Mouse (Mus musculus) activated CD4-positive, CD25-positive, alpha-beta regulatory T cell, adult 4 months (primary cell): Measurements from ENCODE around the gene Sdhc. TPM values are rescaled to one million over a fixed set of nuclear protein-coding genes. Genes with fewer than 3 reads are reported as not detected.
"Not testable (repeated sequence)": the region's sequence is repeated elsewhere in the genome, so short reads cannot be mapped to it uniquely, and the experiment has no call there.

Experiments
- ATAC-seq: one replicate; pipeline ENCODE4 v1.8.0; 2017
- polyA plus RNA-seq, 2 experiments: library from polyadenylated mRNA; unstranded; fragments of 100-300 nt; shearing (Covaris generic); gene quantifications; one replicate each; pipeline ENCODE4 v1.2.1; 2017

Gene Sdhc
- polyA plus RNA-seq, 2 experiments from 2014 or later = 102 to 131 TPM

DNA sequence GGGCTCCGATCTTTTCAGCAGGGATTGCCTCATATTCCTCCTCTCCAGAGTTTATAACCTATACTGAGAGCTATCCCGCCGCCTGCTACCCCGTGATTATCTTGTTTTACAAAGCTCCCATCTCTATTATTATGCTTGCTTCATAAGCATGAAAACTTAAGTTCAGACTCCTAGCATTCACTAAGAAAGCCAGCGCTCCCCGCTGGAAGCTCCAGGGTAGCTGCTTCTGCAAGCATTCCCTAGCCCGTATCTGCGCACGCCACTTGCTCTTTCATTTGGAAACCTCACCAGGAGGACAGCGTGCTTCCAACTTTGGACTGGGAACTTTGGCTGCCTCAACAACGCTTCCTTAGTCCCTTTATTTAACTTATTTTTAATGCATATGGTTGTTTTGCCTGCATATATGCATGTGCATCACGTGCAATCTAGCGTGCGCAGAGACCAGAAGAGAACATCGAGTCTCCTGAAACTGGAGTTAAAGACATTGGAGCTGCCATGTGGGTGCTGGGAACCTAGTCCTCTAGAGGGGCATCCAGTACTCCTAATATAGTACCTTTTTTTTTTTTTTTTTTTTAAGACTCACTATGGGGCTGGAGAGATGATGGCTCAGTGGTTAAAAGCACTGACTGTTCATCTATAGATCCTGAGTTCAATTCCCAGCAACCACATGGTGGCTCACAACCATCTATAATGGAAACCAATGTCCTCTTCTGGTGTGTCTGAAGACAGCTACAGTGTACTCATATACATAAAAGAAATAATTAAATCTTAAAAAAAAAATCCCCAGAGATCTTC, 38.4 kb downstream of the Sdhc start:
- no peak for ATAC-seq

GRCm38 (mm10) chr1:171111020-171111780, 39.2 kb downstream of the Sdhc start:
- ATAC-seq = peak; percentile 72

DNA sequence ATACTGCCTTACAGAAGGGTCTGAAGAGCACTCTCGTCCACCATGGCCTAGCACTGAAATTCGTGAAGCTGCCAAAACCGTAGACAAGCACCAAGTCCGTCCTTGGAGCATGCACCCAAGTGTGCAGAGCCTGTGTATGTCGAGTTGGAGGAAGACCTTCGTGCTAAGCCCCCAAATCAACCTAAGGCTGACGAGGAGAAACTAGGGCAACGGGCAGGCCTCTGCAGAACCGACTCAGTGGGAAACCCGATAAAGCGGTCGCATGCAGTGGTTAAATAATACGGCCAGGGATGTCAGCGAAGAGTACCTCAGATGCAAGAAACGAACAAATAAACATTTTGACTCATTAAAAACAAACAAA, 39.8 kb downstream of the Sdhc start:
- no peak for ATAC-seq

- ATAC-seq = no peak
These were observed 40.8 kb downstream of the Sdhc start for GRCm38 (mm10) chr1:171109620-171110019.

DNA sequence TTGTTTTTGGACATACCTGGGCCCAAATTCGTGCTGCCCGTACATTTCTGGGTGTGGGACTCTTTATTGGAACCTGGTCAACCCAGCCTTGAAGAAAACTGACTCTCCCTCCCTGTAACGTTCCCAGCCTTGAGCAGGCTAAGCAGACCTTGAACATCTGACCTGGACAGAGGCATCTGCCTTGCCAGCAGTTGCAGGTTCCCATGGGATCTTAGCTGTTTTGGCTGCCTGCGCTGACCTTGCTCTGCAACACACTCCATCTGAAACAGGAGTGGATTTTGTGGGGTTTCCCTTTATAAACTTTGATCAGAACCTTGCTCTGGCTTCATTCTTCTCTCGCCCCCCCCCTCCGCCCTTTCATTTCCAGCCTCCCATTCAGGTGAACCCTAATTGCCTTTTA, 45.2 kb downstream of the Sdhc start:
- no peak for ATAC-seq

GRCm38 (mm10) chr1:171103179-171103840, 47.1 kb downstream of the Sdhc start:
- ATAC-seq = peak; percentile 20

DNA sequence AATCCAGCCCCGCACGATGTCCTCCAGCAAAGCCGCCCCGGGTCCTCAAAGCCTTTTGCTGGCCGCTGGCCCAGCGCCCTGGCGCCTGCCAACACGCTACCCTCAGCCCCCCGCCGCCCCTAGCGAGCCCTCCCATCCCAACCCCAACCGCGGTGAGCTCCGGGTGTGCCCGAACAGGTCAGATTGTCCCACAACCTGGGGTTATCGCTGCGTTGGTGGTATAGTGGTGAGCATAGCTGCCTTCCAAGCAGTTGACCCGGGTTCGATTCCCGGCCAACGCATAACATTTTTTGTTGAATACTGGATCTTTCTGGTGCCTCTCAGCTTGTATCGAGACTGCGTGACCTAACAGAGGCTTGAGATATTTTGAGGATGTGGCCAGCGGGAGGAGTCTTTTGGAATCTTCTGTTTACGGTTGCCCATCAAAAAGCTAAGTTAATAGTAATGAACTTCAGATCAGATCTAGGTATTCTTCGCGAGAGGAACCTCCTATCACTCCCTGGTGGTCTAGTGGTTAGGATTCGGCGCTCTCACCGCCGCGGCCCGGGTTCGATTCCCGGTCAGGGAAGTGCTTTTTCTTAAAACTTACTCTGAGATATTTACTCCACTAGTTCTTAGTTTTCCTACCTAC, 47.7 kb downstream of the Sdhc start:
- ATAC-seq = peak; percentile 55

DNA sequence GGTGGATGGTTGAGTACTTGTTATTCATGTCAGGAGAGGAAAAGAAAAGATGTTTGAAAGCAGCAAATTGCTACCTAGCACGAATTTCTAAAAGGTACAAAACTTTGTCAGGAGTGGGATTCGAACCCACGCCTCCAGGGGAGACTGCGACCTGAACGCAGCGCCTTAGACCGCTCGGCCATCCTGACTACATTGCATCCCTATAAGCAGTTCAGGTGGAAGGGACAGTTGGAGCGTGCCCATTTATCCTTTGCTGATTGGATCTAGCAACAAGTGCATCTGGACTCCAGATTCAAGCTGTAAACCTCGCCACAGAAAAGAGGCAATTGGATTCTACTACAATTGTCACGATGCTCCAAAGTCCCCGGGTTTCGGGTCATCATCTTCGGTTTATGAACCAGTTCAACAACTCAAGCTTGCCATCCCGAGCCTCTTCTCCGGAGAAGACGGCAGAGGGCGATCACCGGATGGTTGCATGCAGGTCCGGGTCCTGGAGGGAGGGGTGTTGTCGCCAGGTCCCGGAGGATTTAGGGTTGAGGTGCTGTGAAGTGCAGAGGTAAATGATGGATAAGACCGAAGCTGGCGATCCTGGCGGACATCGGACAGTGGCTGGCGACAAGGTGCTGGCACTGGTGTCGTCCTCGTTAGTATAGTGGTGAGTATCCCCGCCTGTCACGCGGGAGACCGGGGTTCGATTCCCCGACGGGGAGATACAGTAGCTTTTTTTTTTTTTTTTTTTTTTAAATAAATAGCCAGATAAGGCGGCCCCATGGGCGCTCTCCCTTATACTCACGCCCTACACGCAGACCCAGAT, 48.5 kb downstream of the Sdhc start:
- ATAC-seq = peak; percentile 76

DNA sequence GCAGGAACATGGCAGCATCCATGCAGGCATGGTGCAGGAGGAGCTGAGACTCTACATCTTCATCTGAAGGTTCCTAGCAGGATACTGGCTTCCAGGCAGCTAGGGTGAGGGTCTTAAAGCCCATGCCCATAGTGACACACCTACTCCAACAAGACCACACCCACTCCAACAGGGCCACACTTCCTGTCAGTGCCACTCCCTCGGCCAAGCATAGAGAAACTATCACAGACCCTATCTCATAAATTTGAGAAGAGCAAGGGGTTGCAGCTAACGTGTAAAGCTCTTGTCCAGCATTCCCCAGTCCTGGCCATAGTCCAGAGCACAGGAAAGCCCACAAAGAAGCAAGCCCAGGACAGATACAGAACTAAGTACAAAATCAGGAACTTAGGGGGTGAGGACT, 49.4 kb downstream of the Sdhc start:
- ATAC-seq = no peak

GRCm38 (mm10) chr1:171097612-171098011, 52.8 kb downstream of the Sdhc start:
- no peak for ATAC-seq

GRCm38 (mm10) chr1:171097136-171097535, 53.3 kb downstream of the Sdhc start:
- ATAC-seq = no peak

DNA sequence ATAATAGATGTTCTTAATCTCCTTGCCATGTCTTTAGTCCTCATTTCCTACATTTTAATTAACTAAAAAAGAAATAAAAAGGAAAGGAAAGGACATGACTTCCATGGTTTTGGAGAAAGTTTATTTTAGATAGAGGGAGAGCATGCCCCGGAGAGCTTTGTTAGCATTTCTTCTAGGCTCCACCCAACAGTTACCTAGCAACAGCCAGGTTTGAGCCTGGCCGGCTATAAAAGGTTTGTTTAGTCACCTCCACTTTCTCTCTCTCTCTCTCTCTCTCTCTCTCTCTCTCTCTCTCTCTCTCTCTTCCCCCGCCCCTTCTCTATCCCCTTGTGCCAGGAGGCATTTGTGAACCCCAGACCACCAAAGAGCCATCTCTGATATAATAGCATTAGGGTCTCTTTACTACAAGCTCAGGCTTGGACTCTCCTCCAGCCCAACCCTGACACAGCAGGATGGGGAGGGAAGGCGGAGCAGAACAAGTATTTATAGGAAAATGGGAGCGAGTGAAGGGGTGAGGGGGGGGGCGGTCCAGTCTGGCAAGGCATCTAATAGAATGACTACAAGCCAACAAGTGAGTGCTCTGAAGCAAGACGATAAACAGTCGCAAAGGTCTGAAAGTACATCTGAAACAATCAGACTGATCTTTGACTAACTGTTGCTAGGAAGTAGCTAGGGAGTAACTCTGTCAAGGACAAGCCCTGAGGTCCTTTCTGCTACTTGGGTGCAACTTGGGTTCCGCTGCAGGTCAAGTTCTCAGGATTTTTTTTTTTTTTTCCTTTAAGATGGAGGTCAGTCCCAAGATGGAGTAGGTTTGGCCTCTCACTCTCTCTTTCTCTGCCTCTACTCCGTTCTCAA, 54.1 kb downstream of the Sdhc start:
- no peak for ATAC-seq

DNA sequence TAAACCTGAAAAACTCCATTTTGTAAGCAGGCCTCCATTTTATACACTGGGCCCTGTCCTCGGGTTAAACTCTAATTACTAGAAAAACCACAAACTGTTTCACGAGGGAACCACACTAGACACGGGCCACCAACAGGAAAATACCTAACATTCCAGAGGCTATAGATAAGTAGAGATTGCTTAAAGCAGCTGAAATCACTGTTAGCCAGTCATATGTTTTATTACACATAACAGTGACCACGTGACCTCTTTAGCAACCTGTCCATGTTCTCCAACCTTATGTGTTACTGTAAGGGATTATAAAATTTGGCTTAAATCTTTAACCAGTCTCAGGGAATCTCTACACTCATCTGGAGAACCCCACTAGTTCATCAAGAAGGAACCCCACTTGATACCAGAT, 56.0 kb downstream of the Sdhc start:
- no peak for ATAC-seq

DNA sequence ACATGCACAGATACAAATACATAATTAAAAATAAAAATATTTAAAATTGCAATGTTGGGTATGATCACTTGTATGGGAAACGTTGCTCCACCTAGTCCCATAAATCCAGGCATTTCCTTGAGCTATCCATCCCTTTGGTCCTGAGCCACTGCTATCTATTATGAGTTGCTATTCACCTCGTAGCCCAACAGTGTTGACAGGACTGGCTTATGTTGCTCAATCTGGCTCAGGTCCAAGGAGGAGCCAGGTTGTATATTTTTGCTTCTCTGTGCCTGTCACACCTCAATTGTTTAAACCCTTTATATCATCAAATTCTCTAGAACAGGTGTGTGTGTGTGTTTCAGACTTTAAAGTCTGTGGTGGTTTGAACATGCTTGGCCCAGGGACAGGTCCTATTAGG, 59.6 kb downstream of the Sdhc start:
- no peak for ATAC-seq

DNA sequence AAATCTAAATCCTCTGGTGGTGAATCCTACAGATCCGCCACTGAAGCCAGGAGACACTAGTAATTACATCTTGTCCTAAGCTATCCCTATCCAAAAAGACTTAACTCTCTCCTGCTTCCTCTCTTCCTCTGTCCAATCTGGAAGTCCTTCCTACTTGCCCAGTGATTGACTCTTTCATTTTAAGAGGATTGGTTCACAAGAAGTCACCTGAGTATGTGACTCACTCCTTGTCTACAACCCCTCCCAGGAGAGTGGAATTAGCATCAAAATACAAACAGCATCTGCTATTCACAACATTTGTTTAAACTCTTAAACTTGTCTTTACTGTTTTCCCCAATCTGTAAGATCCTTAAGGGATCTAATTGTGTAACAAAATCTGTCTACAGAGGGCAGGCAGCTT, 60.5 kb downstream of the Sdhc start:
- ATAC-seq = no peak

DNA sequence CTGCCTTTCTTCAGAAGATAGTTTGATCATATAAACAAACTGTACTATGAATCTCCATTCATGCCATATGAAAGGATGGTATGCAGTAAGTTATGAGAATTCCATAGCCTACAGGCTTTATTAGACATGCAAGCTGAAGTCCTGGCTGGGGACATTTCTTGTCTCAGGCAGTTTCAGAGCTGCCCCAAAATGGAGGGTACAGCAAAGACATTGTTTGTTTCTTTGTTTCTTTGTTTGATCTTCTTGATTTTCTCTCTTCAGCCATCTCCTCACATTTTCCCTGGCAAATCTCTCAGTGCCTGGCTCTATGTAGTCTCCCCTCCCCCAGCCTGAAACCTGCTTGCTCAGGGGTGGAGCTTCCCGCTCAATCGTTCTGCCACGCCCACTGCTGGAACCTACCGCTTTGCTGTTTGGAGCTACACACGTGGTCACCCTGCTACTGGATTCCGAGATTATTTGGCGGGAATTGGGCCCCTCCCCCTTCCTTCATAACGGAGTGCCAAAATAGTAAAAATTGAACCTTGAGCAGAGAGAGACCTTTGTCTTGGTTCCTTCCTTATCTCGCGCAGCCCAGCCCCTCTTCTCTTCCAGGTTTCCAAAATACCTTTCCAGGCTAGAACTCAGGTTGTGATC, 62.0 kb downstream of the Sdhc start:
- not testable (repeated sequence) for ATAC-seq

- no peak for ATAC-seq
These were observed 64.7 kb downstream of the Sdhc start for GRCm38 (mm10) chr1:171085718-171086117.

DNA sequence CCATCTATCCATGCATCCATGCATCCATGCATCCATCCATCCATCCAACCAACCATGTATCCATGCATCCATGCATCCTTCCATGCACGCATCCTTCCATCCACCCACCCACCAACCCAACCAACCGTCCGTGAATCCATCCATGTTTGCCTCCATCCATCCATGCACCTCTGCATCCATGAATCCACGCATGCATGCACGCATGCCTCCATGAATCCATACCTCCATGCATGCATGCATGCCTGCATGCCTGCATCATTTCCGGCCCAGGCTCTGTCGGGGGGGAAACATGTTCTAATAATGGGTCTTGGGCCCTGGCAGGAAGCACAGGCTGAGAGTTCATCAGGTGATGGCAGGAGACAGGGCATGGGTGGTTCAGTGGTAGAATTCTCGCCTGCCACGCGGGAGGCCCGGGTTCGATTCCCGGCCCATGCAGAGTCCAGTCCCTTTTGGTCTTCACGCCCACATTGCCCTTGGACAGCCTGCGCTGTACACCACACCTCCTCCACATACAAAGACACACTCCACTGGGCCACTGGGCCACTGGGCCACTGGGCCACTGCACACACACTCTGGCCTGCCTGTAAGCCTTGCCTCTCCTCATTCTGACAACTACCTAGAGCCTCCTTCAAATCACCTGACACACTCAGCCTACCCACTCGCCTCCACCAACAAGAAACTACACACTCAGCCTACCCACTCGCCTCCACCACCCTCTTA, 68.7 kb downstream of the Sdhc start:
- peak; percentile 8 for ATAC-seq

GRCm38 (mm10) chr1:171079825-171080224, 70.6 kb downstream of the Sdhc start:
- ATAC-seq = not testable (repeated sequence)

DNA sequence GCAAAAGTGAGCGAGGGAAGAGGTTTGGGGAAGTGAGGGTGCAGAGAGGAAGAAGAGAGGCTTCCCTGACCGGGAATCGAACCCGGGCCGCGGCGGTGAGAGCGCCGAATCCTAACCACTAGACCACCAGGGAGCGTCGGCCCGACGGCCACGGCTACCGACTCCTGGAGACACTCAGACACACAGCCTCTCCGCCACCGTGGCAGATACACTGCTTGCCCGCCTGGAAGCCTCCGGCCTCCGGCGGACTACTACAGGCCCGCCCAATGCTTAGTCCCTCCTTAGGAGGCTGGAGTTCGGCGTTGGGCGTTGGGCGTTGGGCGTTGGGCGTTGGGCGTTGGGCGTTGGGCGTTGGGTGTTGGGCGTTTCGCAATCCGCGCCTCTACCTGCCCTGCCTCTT, 71.1 kb downstream of the Sdhc start:
- ATAC-seq = peak; percentile 6
